28 mouse cellular contexts compared by ENCODE assay signal in genomic region chr17:49697220-49697619, GRCm38 (mm10).
"Had no signal": no experiment of that assay in that cellular context is flagged by ENCODE, and none has a peak within 500 bp of the region (broad histone marks: within the 10 kb centered on the region; RNA-seq: fewer than 3 reads in every experiment).

No protein-coding gene starts in this region.

- H3K9ac ChIP-seq: embryonic facial prominence, embryonic 12.5 days; embryonic facial prominence, embryonic 13.5 days; embryonic facial prominence, embryonic 15.5 days; forebrain, embryonic 12.5 days; forebrain, embryonic 13.5 days; forebrain, embryonic 15.5 days; forebrain, postnatal 0 days had no signal

- ATAC-seq: forebrain, embryonic 13.5 days; forebrain, embryonic 14.5 days; forebrain, embryonic 15.5 days; forebrain, embryonic 16.5 days; forebrain, postnatal 0 days had no signal

- H3K27me3 ChIP-seq: embryonic facial prominence, embryonic 12.5 days; embryonic facial prominence, embryonic 13.5 days; embryonic facial prominence, embryonic 15.5 days; forebrain, embryonic 12.5 days; forebrain, embryonic 13.5 days; forebrain, embryonic 15.5 days had no signal

- DNase-seq: cerebellum, adult 2 months; cerebellum, adult 8-10 months; cerebellum, adult 9-10 months; cerebellum, adult 9-11 months; cerebellum, postnatal 10 days; cerebellum, postnatal 14 days; cerebellum, postnatal 25 days; cerebellum, postnatal 36 days; embryo, embryonic 11 days; forebrain, postnatal 0 days; gastrocnemius, adult 2 months; gastrocnemius, postnatal 10 days; gastrocnemius, postnatal 14 days; gastrocnemius, postnatal 25 days; gastrocnemius, postnatal 36 days; heart, adult 11 months; heart, adult 18-20 months had no signal

- H3K4me2 ChIP-seq: embryonic facial prominence, embryonic 12.5 days; embryonic facial prominence, embryonic 13.5 days; embryonic facial prominence, embryonic 15.5 days; forebrain, embryonic 12.5 days; forebrain, embryonic 13.5 days; forebrain, embryonic 15.5 days had no signal

- H3K4me1 ChIP-seq: embryonic facial prominence, embryonic 10.5 days; embryonic facial prominence, embryonic 12.5 days; embryonic facial prominence, embryonic 13.5 days; embryonic facial prominence, embryonic 15.5 days; forebrain, embryonic 10.5 days; forebrain, embryonic 12.5 days; forebrain, embryonic 13.5 days had no signal

- H3K4me3 ChIP-seq: embryonic facial prominence, embryonic 10.5 days; embryonic facial prominence, embryonic 12.5 days; embryonic facial prominence, embryonic 13.5 days; embryonic facial prominence, embryonic 15.5 days; erythroblast, embryonic 14.5 days; forebrain, embryonic 10.5 days; forebrain, embryonic 12.5 days; forebrain, embryonic 13.5 days; forebrain, embryonic 15.5 days; gastrocnemius, adult 2 months had no signal

- H3K36me3 ChIP-seq: embryonic facial prominence, embryonic 10.5 days; embryonic facial prominence, embryonic 12.5 days; embryonic facial prominence, embryonic 13.5 days; embryonic facial prominence, embryonic 15.5 days; forebrain, embryonic 10.5 days; forebrain, embryonic 12.5 days; forebrain, embryonic 15.5 days had no signal

- H3K9me3 ChIP-seq: embryonic facial prominence, embryonic 10.5 days; embryonic facial prominence, embryonic 12.5 days; embryonic facial prominence, embryonic 13.5 days; embryonic facial prominence, embryonic 15.5 days; forebrain, embryonic 10.5 days; forebrain, embryonic 12.5 days; forebrain, embryonic 13.5 days; forebrain, embryonic 15.5 days had no signal

- H3K27ac ChIP-seq: embryonic facial prominence, embryonic 10.5 days; embryonic facial prominence, embryonic 12.5 days; embryonic facial prominence, embryonic 13.5 days; embryonic facial prominence, embryonic 15.5 days; forebrain, embryonic 10.5 days; forebrain, embryonic 12.5 days; forebrain, embryonic 13.5 days; forebrain, embryonic 15.5 days; gastrocnemius, adult 2 months had no signal
